Mouse (Mus musculus) heart, embryonic 13.5 days (tissue): Measurements from ENCODE around the gene Them7. TPM values are rescaled to one million over a fixed set of nuclear protein-coding genes. Genes with fewer than 3 reads are reported as not detected.

Experiments used
- ATAC-seq: fragments of 200-750 bp; cut with Nextera tagmentation; 2 replicates; pipeline ENCODE4 v1.8.0; 2017; ENCODE audit warnings: moderate TSS enrichment; ENCODE audit not compliant: insufficient number of reproducible peaks, low FRiP score, low TSS enrichment; ENCODE audit errors: extremely low read depth
- H3K27ac ChIP-seq: fragments of 300-500 bp; sonication (generic); replicated peaks from 2 replicates; pipeline ENCODE4 v1.5.1; 2015; ENCODE audit warnings: moderate library complexity, mild to moderate bottlenecking, inconsistent platforms
- H3K27me3 ChIP-seq: fragments of 300-500 bp; sonication (generic); replicated peaks from 2 replicates; pipeline ENCODE4 v1.6.1; 2015; ENCODE audit warnings: mild to moderate bottlenecking, inconsistent platforms
- H3K36me3 ChIP-seq: fragments of 300-500 bp; sonication (generic); 2 replicates; pipeline ENCODE4 v1.6.1; 2015; ENCODE audit warnings: mild to moderate bottlenecking, inconsistent platforms
- H3K4me1 ChIP-seq: fragments of 300-500 bp; sonication (generic); 2 replicates; pipeline ENCODE4 v1.6.1; 2015; ENCODE audit warnings: inconsistent platforms
- H3K4me2 ChIP-seq: fragments of 300-500 bp; sonication (generic); 2 replicates; pipeline ENCODE4 v1.6.1; 2015; ENCODE audit warnings: inconsistent platforms, mild to moderate bottlenecking, moderate library complexity
- H3K4me3 ChIP-seq: fragments of 300-500 bp; sonication (generic); 2 replicates; pipeline ENCODE4 v1.5.1; 2015; ENCODE audit warnings: moderate library complexity, mild to moderate bottlenecking, inconsistent platforms
- H3K9ac ChIP-seq: fragments of 300-500 bp; sonication (generic); 2 replicates; pipeline ENCODE4 v1.6.1; 2015; ENCODE audit warnings: inconsistent platforms, mild to moderate bottlenecking, moderate library complexity
- H3K9me3 ChIP-seq: fragments of 300-500 bp; sonication (generic); 2 replicates; pipeline ENCODE4 v1.6.1; 2016; ENCODE audit warnings: inconsistent platforms
- WGBS: fragments of 180-500 bp; shearing (Covaris S2); methylation state at CpG from one replicate; pipeline ENCODE4 v1.1.7; 2015; ENCODE audit warnings: mixed read lengths; 5-methylcytosine and 5-hydroxymethylcytosine counted together
- polyA plus RNA-seq: library from polyadenylated mRNA; unstranded; fragments of >200 nt; fragmentation: Nextera tagmentation; extraction: Ambion mirVana; gene quantifications from 2 replicates; pipeline ENCODE4 v1.2.1, GENCODE M21; 2015

Them7 gene
- polyA plus RNA-seq, 1 experiment from 2014 or later, result 1.2 TPM

GRCm38 (mm10) chr2:105235380-105236115, 11.4 kb downstream of the Them7 start:
- Histone ChIP-seq H3K27ac (no peak overlapping the region), H3K36me3 (no peaks in the 10 kb centered on the region), H3K4me2 (no peak overlapping the region), H3K27me3 (peaks cover 16% of the 10 kb centered on the region), H3K4me1 (peaks cover 20% of the 10 kb centered on the region), H3K9me3 (no peaks in the 10 kb centered on the region), H3K4me3 (no peak overlapping the region), H3K9ac (no peak overlapping the region)
- WGBS, result 47% methylated on average over 12 of the region's 12 CpGs
- no peak for ATAC-seq

- peak overlapping the region; percentile 21; the same call in 1 of the 2 replicates for H3K4me2 ChIP-seq
- H3K4me3 ChIP-seq, result no peak overlapping the region
- no peak overlapping the region for H3K27ac ChIP-seq
- H3K27me3 ChIP-seq, result peaks cover 5% of the 10 kb centered on the region
- no peak for ATAC-seq
- no peaks in the 10 kb centered on the region for H3K9me3 ChIP-seq
- no peak overlapping the region for H3K9ac ChIP-seq
- 36% methylated on average over 7 of the region's 7 CpGs for WGBS
- no peaks in the 10 kb centered on the region for H3K36me3 ChIP-seq
- H3K4me1 ChIP-seq, result peaks cover 20% of the 10 kb centered on the region
Measured at GRCm38 (mm10) chr2:105237424-105237823, 13.3 kb downstream of the Them7 start.

- Histone ChIP-seq H3K4me1 (peaks cover 20% of the 10 kb centered on the region), H3K36me3 (no peaks in the 10 kb centered on the region), H3K27ac (no peak overlapping the region), H3K9me3 (no peaks in the 10 kb centered on the region), H3K27me3 (peaks cover 5% of the 10 kb centered on the region), H3K9ac (no peak overlapping the region), H3K4me3 (no peak overlapping the region), H3K4me2 (no peak overlapping the region)
- ATAC-seq, result no peak
- 72% methylated on average over 2 of the region's 2 CpGs for WGBS
Measured at GRCm38 (mm10) chr2:105237841-105238240, 13.7 kb downstream of the Them7 start.

GRCm38 (mm10) chr2:105238775-105239174, 14.7 kb downstream of the Them7 start:
- Histone ChIP-seq H3K4me2 (no peak overlapping the region), H3K27me3 (peaks cover 5% of the 10 kb centered on the region), H3K9ac (no peak overlapping the region), H3K36me3 (no peaks in the 10 kb centered on the region), H3K4me3 (no peak overlapping the region), H3K4me1 (peaks cover 20% of the 10 kb centered on the region), H3K9me3 (no peaks in the 10 kb centered on the region), H3K27ac (no peak overlapping the region)
- WGBS, result 18% methylated on average over 3 of the region's 3 CpGs
- no peak for ATAC-seq

GRCm38 (mm10) chr2:105240631-105241030, 16.5 kb downstream of the Them7 start:
- H3K4me3 ChIP-seq, result no peak overlapping the region
- H3K9me3 ChIP-seq, result no peaks in the 10 kb centered on the region
- 64% methylated on average over 1 of the region's 1 CpGs for WGBS
- no peak overlapping the region for H3K27ac ChIP-seq
- ATAC-seq, result no peak
- H3K27me3 ChIP-seq, result peaks cover 5% of the 10 kb centered on the region
- no peaks in the 10 kb centered on the region for H3K36me3 ChIP-seq
- H3K9ac ChIP-seq, result no peak overlapping the region
- H3K4me1 ChIP-seq, result peaks cover 11% of the 10 kb centered on the region
- H3K4me2 ChIP-seq, result no peak overlapping the region

- no peak overlapping the region for H3K9ac ChIP-seq
- H3K36me3 ChIP-seq, result no peaks in the 10 kb centered on the region
- no peak overlapping the region for H3K4me3 ChIP-seq
- H3K27me3 ChIP-seq, result peaks cover 3% of the 10 kb centered on the region; the same call in 1 of the 2 replicates
- 62% methylated on average over 7 of the region's 7 CpGs for WGBS
- no peak for ATAC-seq
- no peaks in the 10 kb centered on the region for H3K4me1 ChIP-seq
- no peaks in the 10 kb centered on the region for H3K9me3 ChIP-seq
- no peak overlapping the region for H3K4me2 ChIP-seq
- H3K27ac ChIP-seq, result no peak overlapping the region
Measured at GRCm38 (mm10) chr2:105242940-105243339, 18.8 kb downstream of the Them7 start.

- Histone ChIP-seq H3K27ac (no peak overlapping the region), H3K4me1 (no peaks in the 10 kb centered on the region), H3K4me2 (no peak overlapping the region), H3K9ac (no peak overlapping the region), H3K36me3 (no peaks in the 10 kb centered on the region), H3K27me3 (no peaks in the 10 kb centered on the region), H3K4me3 (no peak overlapping the region), H3K9me3 (no peaks in the 10 kb centered on the region)
- ATAC-seq, result no peak
- 54% methylated on average over 13 of the region's 13 CpGs for WGBS
Measured at GRCm38 (mm10) chr2:105244733-105245132, 20.6 kb downstream of the Them7 start.

- 0 out of 2 replicates have a peak, but pooled peaks cover 2% of the 10 kb centered on the region for H3K4me1 ChIP-seq
- 55% methylated on average over 3 of the region's 3 CpGs for WGBS
- no peak overlapping the region for H3K9ac ChIP-seq
- H3K36me3 ChIP-seq, result no peaks in the 10 kb centered on the region
- no peaks in the 10 kb centered on the region for H3K9me3 ChIP-seq
- no peak overlapping the region for H3K4me3 ChIP-seq
- no peak overlapping the region for H3K4me2 ChIP-seq
- no peaks in the 10 kb centered on the region; the same call in 1 of the 2 replicates for H3K27me3 ChIP-seq
- H3K27ac ChIP-seq, result no peak overlapping the region
- no peak for ATAC-seq
Measured at GRCm38 (mm10) chr2:105251978-105252377, 27.9 kb downstream of the Them7 start.

- no peak overlapping the region for H3K9ac ChIP-seq
- no peak overlapping the region for H3K27ac ChIP-seq
- no peaks in the 10 kb centered on the region; the same call in 1 of the 2 replicates for H3K27me3 ChIP-seq
- ATAC-seq, result no peak
- whole genome bisulfite sequencing, result 63% methylated on average over 7 of the region's 7 CpGs
- H3K4me2 ChIP-seq, result no peak overlapping the region
- no peaks in the 10 kb centered on the region for H3K36me3 ChIP-seq
- H3K4me3 ChIP-seq, result no peak overlapping the region
- 0 out of 2 replicates have a peak, but pooled peaks cover 2% of the 10 kb centered on the region for H3K4me1 ChIP-seq
- no peaks in the 10 kb centered on the region for H3K9me3 ChIP-seq
Measured at GRCm38 (mm10) chr2:105252824-105253223, 28.7 kb downstream of the Them7 start.

- ATAC-seq, result no peak
- Histone ChIP-seq H3K9ac (no peak overlapping the region), H3K4me1 (0 out of 2 replicates have a peak, but pooled peaks cover 2% of the 10 kb centered on the region), H3K4me3 (no peak overlapping the region), H3K27ac (no peak overlapping the region), H3K4me2 (no peak overlapping the region), H3K36me3 (no peaks in the 10 kb centered on the region), H3K27me3 (peaks cover 4% of the 10 kb centered on the region; the same call in 1 of the 2 replicates), H3K9me3 (no peaks in the 10 kb centered on the region)
- WGBS, result 33% methylated on average over 4 of the region's 4 CpGs
Measured at GRCm38 (mm10) chr2:105255457-105255856, 31.3 kb downstream of the Them7 start.

- Histone ChIP-seq H3K27me3 (peaks cover 4% of the 10 kb centered on the region; the same call in 1 of the 2 replicates), H3K4me1 (0 out of 2 replicates have a peak, but pooled peaks cover 2% of the 10 kb centered on the region), H3K27ac (no peak overlapping the region), H3K4me2 (no peak overlapping the region), H3K9ac (no peak overlapping the region), H3K9me3 (no peaks in the 10 kb centered on the region), H3K4me3 (no peak overlapping the region), H3K36me3 (no peaks in the 10 kb centered on the region)
- no peak for ATAC-seq
- 57% methylated on average over 2 of the region's 2 CpGs for WGBS
Measured at GRCm38 (mm10) chr2:105256427-105257071, 32.4 kb downstream of the Them7 start.
